Mouse (Mus musculus) neural tube, embryonic 10.5 days (tissue): ENCODE measurements at regions not wholly inside any gene's neighbourhood (a gene's known extent, or its start where the extent isn't known, plus 50 kb on each side); places are given as distances from the start of the nearest gene placed in this dataset.

Experiments used
- DNase-seq: peaks from one replicate; pipeline ENCODE4 v3.0.0-alpha.2; 2017; ENCODE audit warnings: low spot score; ENCODE audit errors: extremely low spot score

- no peak for DNase-seq
Observed at GRCm38 (mm10) chr19:28111263-28112180, 100.6 kb upstream of the Rfx3 start.

GRCm38 (mm10) chr19:28095620-28096019, 84.7 kb upstream of the Rfx3 start:
- DNase-seq = no peak

GRCm38 (mm10) chr19:28092252-28092651, 81.3 kb upstream of the Rfx3 start:
- no peak for DNase-seq

GRCm38 (mm10) chr19:28087607-28088546, 76.9 kb upstream of the Rfx3 start:
- no peak for DNase-seq

GRCm38 (mm10) chr19:28070386-28070785, 59.4 kb upstream of the Rfx3 start:
- no peak for DNase-seq
